Mouse (Mus musculus) MEL (cell line): ENCODE measurements around the gene Dlk2. TPM values are rescaled to one million over a fixed set of nuclear protein-coding genes. Genes with fewer than 3 reads are reported as not detected.

Experiments used
- DNase-seq: peaks from one replicate; pipeline ENCODE4 v3.0.0; 2011; ENCODE audit warnings: low read depth, low spot score
- H3K27ac ChIP-seq: 2 replicates; pipeline ENCODE4 v1.5.1; 2012; ENCODE audit warnings: low read depth, mild to moderate bottlenecking, control low read depth, low read length, moderate library complexity; ENCODE audit not compliant: control insufficient read depth
- H3K27me3 ChIP-seq, 2 experiments: fragments of 150-350 bp in 1 of 2; sonication (generic) in 1 of 2; 2 replicates each; pipeline ENCODE4 v1.6.1; 2012; ENCODE audit warnings: low read length in 2 of 2, mild to moderate bottlenecking in 2 of 2, improper control_type of control experiment in 1 of 2, moderate library complexity in 1 of 2; ENCODE audit not compliant: insufficient read depth in 2 of 2, control insufficient read depth in 1 of 2
- H3K36me3 ChIP-seq, 2 experiments: 2 replicates each; pipeline ENCODE4 v1.6.1; 2012 to 2014; ENCODE audit warnings: low read length in 2 of 2, improper control_type of control experiment in 1 of 2, inconsistent platforms in 1 of 2, mild to moderate bottlenecking in 1 of 2; ENCODE audit not compliant: insufficient read depth in 2 of 2, control insufficient read depth in 1 of 2
- H3K4me1 ChIP-seq, 2 experiments: fragments of 150-350 bp in 1 of 2; sonication (generic) in 1 of 2; 2 replicates each; pipeline ENCODE4 v1.6.1; 2012; ENCODE audit warnings: low read length in 2 of 2, improper control_type of control experiment in 1 of 2, mild to moderate bottlenecking in 1 of 2; ENCODE audit not compliant: insufficient read depth in 2 of 2, control insufficient read depth in 1 of 2
- H3K4me3 ChIP-seq, 2 experiments: fragments of 150-350 bp in 1 of 2; sonication (generic) in 1 of 2; 2 replicates each; pipeline ENCODE4 v1.5.1; 2012; ENCODE audit warnings: low read depth in 2 of 2, low read length in 2 of 2, mild to moderate bottlenecking in 2 of 2, moderate library complexity in 2 of 2, control low read depth in 1 of 2, improper control_type of control experiment in 1 of 2; ENCODE audit not compliant: control insufficient read depth in 1 of 2, insufficient read depth in 1 of 2
- H3K79me2 ChIP-seq: 2 replicates; pipeline ENCODE4 v1.6.1; 2012; ENCODE audit warnings: mild to moderate bottlenecking, low read length, moderate library complexity; ENCODE audit not compliant: control insufficient read depth, poor library complexity, insufficient read depth
- H3K9ac ChIP-seq: 2 replicates; pipeline ENCODE4 v1.6.1; 2012; ENCODE audit warnings: low read depth, mild to moderate bottlenecking, control low read depth, low read length, moderate library complexity; ENCODE audit not compliant: control insufficient read depth, poor library complexity, severe bottlenecking
- H3K9me3 ChIP-seq: fragments of 150-350 bp; sonication (generic); replicated peaks from 2 replicates; pipeline ENCODE4 v1.6.1; 2012; ENCODE audit warnings: mild to moderate bottlenecking, low read length, improper control_type of control experiment, moderate library complexity; ENCODE audit not compliant: insufficient read depth
- BHLHE40 ChIP-seq: IDR thresholded peaks from 2 replicates; pipeline ENCODE4 v1.6.1; 2012; ENCODE audit warnings: low read depth, mild to moderate bottlenecking, inconsistent platforms, low read length, improper control_type of control experiment, borderline replicate concordance
- CHD1 ChIP-seq: IDR thresholded peaks from 2 replicates; pipeline ENCODE4 v1.6.1; 2012; ENCODE audit warnings: low read depth, mild to moderate bottlenecking, inconsistent platforms, low read length, improper control_type of control experiment
- EP300 ChIP-seq, 2 experiments: IDR thresholded peaks; 2 replicates each; pipeline ENCODE4 v1.6.1; 2011; ENCODE audit warnings: improper control_type of control experiment in 2 of 2, low read length in 2 of 2, low read depth in 1 of 2, mild to moderate bottlenecking in 1 of 2
- ETS1 ChIP-seq: IDR thresholded peaks from 2 replicates; pipeline ENCODE4 v1.6.1; 2012; ENCODE audit warnings: low read depth, mild to moderate bottlenecking, inconsistent platforms, low read length, improper control_type of control experiment, moderate library complexity
- GABPA ChIP-seq: IDR thresholded peaks from 2 replicates; pipeline ENCODE4 v1.6.1; 2012; ENCODE audit warnings: low read depth, mild to moderate bottlenecking, inconsistent platforms, low read length, improper control_type of control experiment, moderate library complexity
- GATA1 ChIP-seq: IDR thresholded peaks from 2 replicates; pipeline ENCODE4 v1.6.1; 2011; ENCODE audit warnings: low read depth, low read length, improper control_type of control experiment
- JUND ChIP-seq: IDR thresholded peaks from 2 replicates; pipeline ENCODE4 v1.6.1; 2011; ENCODE audit warnings: low read depth, mild to moderate bottlenecking, improper control_type of control experiment, low read length
- MAFK ChIP-seq: IDR thresholded peaks from 2 replicates; pipeline ENCODE4 v1.6.1; 2011; ENCODE audit warnings: low read depth, mild to moderate bottlenecking, low read length, improper control_type of control experiment, borderline replicate concordance
- MAX ChIP-seq: IDR thresholded peaks from 2 replicates; pipeline ENCODE4 v1.6.1; 2011; ENCODE audit warnings: low read length, improper control_type of control experiment
- MAZ ChIP-seq: IDR thresholded peaks from 2 replicates; pipeline ENCODE4 v1.6.1; 2012; ENCODE audit warnings: low read depth, mild to moderate bottlenecking, inconsistent platforms, low read length, improper control_type of control experiment
- MEF2A ChIP-seq: IDR thresholded peaks from 2 replicates; pipeline ENCODE4 v1.6.1; 2014; ENCODE audit warnings: low read depth, mild to moderate bottlenecking, inconsistent platforms, low read length, improper control_type of control experiment; ENCODE audit not compliant: poor library complexity, insufficient replicate concordance, severe bottlenecking; ENCODE audit errors: extremely low read depth
- MYB ChIP-seq: IDR thresholded peaks from 2 replicates; pipeline ENCODE4 v1.6.1; 2011; ENCODE audit warnings: mild to moderate bottlenecking, low read depth, low read length, improper control_type of control experiment
- MYC ChIP-seq: IDR thresholded peaks from 2 replicates; pipeline ENCODE4 v1.6.1; 2011; ENCODE audit warnings: low read depth, mild to moderate bottlenecking, low read length, improper control_type of control experiment, moderate library complexity
- NELFE ChIP-seq: IDR thresholded peaks from 2 replicates; pipeline ENCODE4 v1.6.1; 2011; ENCODE audit warnings: low read depth, low read length, improper control_type of control experiment
- NRF1 ChIP-seq: IDR thresholded peaks from 2 replicates; pipeline ENCODE4 v1.6.1; 2014; ENCODE audit warnings: low read depth, mild to moderate bottlenecking, inconsistent platforms, low read length, improper control_type of control experiment, moderate library complexity; ENCODE audit not compliant: poor library complexity, insufficient read depth, severe bottlenecking
- POLR2A ChIP-seq, 2 experiments: IDR thresholded peaks; 2 replicates each; pipeline ENCODE4 v1.6.1; 2011 to 2012; ENCODE audit warnings: low read length in 2 of 2, mild to moderate bottlenecking in 2 of 2, control low read depth in 1 of 2, improper control_type of control experiment in 1 of 2, low read depth in 1 of 2, moderate library complexity in 1 of 2; ENCODE audit not compliant: control insufficient read depth in 1 of 2, insufficient read depth in 1 of 2, poor library complexity in 1 of 2
- POLR2AphosphoS2 ChIP-seq: IDR thresholded peaks from 2 replicates; pipeline ENCODE4 v1.6.1; 2011; ENCODE audit warnings: low read length, improper control_type of control experiment
- POLR2AphosphoS5 ChIP-seq: IDR thresholded peaks from 2 replicates; pipeline ENCODE4 v1.6.1; 2012; ENCODE audit warnings: low read depth, borderline replicate concordance, mild to moderate bottlenecking, inconsistent platforms, low read length, moderate library complexity, mixed read lengths
- RCOR1 ChIP-seq: IDR thresholded peaks from 2 replicates; pipeline ENCODE4 v1.6.1; 2012; ENCODE audit warnings: low read depth, mild to moderate bottlenecking, inconsistent platforms, low read length, improper control_type of control experiment
- TAL1 ChIP-seq: IDR thresholded peaks from 2 replicates; pipeline ENCODE4 v1.6.1; 2012; ENCODE audit warnings: mild to moderate bottlenecking, inconsistent platforms, low read length, moderate library complexity, mixed read lengths
- TBP ChIP-seq: IDR thresholded peaks from 2 replicates; pipeline ENCODE4 v1.8.0; 2011; ENCODE audit warnings: low read depth, low read length, improper control_type of control experiment
- UBTF ChIP-seq: IDR thresholded peaks from 2 replicates; pipeline ENCODE4 v1.6.1; 2012; ENCODE audit warnings: low read depth, mild to moderate bottlenecking, inconsistent platforms, low read length, improper control_type of control experiment, moderate library complexity, borderline replicate concordance; ENCODE audit not compliant: insufficient read depth
- USF1 ChIP-seq: IDR thresholded peaks from 2 replicates; pipeline ENCODE4 v1.6.1; 2014; ENCODE audit warnings: low read depth, mild to moderate bottlenecking, inconsistent platforms, low read length, improper control_type of control experiment, moderate library complexity
- ZC3H11A ChIP-seq: IDR thresholded peaks from 2 replicates; pipeline ENCODE4 v1.6.1; 2012; ENCODE audit warnings: low read depth, mild to moderate bottlenecking, inconsistent platforms, low read length, improper control_type of control experiment
- ZMIZ1 ChIP-seq: IDR thresholded peaks from 2 replicates; pipeline ENCODE4 v1.6.1; 2012; ENCODE audit warnings: low read depth, mild to moderate bottlenecking, inconsistent platforms, low read length, improper control_type of control experiment, moderate library complexity
- ZNF384 ChIP-seq: IDR thresholded peaks from 2 replicates; pipeline ENCODE4 v1.6.1; 2012; ENCODE audit warnings: low read depth, mild to moderate bottlenecking, inconsistent platforms, low read length, improper control_type of control experiment
- polyA plus RNA-seq, 2 experiments: library from polyadenylated mRNA; stranded (reverse) in 1 of 2; unstranded in 1 of 2; fragments of >175 nt in 1 of 2; fragments of >200 nt in 1 of 2; gene quantifications; 2 replicates each; pipeline versions ENCODE4 v1.2.1 to v1.2.4; 2012; ENCODE audit warnings: low replicate concordance in 2 of 2, low read depth in 1 of 2; ENCODE audit not compliant: insufficient read length in 2 of 2, insufficient read depth in 1 of 2, missing spikeins in 1 of 2
- total RNA-seq: library from RNA; depleted of rRNA; stranded (reverse); fragments of 300-350 nt; gene quantifications from 2 replicates; pipeline ENCODE4 v1.2.3, GENCODE M21; 2012

Dlk2 gene
- total and polyA plus RNA-seq, 3 experiments = 0.07 TPM; not detected in 2

- Histone ChIP-seq H3K9ac (no peak overlapping the region), H3K79me2 (peaks cover 19% of the 10 kb centered on the region), H3K27ac (no peak overlapping the region), H3K36me3 (peaks cover 2 to 13% of the 10 kb centered on the region in 2 experiments; a peak in 3 of 4 replicates), H3K4me3 (no peak overlapping the region), H3K27me3 (0 out of 4 replicates have a peak, but pooled peaks cover 0 to 2% of the 10 kb centered on the region in 2 experiments), H3K9me3 (no peaks in the 10 kb centered on the region), H3K4me1 (peaks cover 0 to 18% of the 10 kb centered on the region in 2 experiments; a peak in 3 of 4 replicates)
- TF ChIP-seq MAFK = peak; percentile 94
- TF ChIP-seq ZC3H11A = no peak
- no peak for TF ChIP-seq MYC
- no peak for TF ChIP-seq POLR2AphosphoS2
- no peak for TF ChIP-seq POLR2A (IDR thresholded peaks at IDR 0.05; ENCODE audit: control insufficient read depth in 1 of 2, insufficient read depth in 1 of 2, low read depth in 1 of 2, low read length in 2 of 2, poor library complexity in 1 of 2)
- no peak for TF ChIP-seq TAL1
- no peak for DNase-seq
Observed at GRCm38 (mm10) chr17:46285407-46285806, 11.8 kb upstream of the Dlk2 start.

DNA sequence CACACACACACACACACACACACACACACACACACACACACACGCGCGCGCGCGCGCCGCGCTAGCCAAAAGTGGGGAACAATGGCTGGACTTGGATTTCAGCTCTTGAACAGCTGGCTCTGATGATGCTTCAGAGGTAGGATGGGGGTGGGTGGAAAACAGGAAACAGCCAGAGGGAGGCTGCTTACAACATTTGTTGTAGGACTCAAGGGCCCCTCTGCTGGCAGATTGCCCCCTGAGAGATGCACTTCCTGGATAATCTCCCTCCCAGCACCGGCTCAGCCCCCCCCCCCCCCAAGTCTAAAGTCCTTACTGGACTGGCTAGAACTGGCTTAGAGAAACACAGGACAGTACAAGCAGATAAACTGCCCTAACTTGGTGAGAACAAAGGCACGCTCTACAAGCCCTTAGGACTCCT is 9.5 kb upstream of the Dlk2 start:
- H3K9me3 ChIP-seq = no peaks in the 10 kb centered on the region
- H3K4me3 ChIP-seq = no peak overlapping the region
- peak; percentile 35 for DNase-seq
- H3K79me2 ChIP-seq = peaks cover under 1% of the 10 kb centered on the region; the same call in 1 of the 2 replicates
- no peak overlapping the region for H3K27ac ChIP-seq
- no peak overlapping the region for H3K9ac ChIP-seq
- peaks cover 0 to 9% of the 10 kb centered on the region in 2 experiments; a peak in 2 of 4 replicates for H3K4me1 ChIP-seq
- peaks cover 3 to 17% of the 10 kb centered on the region in 2 experiments for H3K27me3 ChIP-seq
- peaks cover 0 to 4% of the 10 kb centered on the region in 2 experiments; a peak in 1 of 4 replicates for H3K36me3 ChIP-seq
- TF ChIP-seq TBP = no peak
- TF ChIP-seq ZNF384 = no peak
- no peak for TF ChIP-seq JUND
- TF ChIP-seq MYB = no peak
- TF ChIP-seq MEF2A = no peak
- TF ChIP-seq UBTF = no peak
- no peak for TF ChIP-seq NELFE
- no peak for TF ChIP-seq BHLHE40
- TF ChIP-seq CHD1 = no peak
- no peak for TF ChIP-seq MAZ
- no peak for TF ChIP-seq USF1
- no peak for TF ChIP-seq EP300 (IDR thresholded peaks at IDR 0.05; ENCODE audit: low read depth in 1 of 2, low read length in 2 of 2)
- TF ChIP-seq NRF1 = no peak
- no peak for TF ChIP-seq GATA1
- TF ChIP-seq RCOR1 = no peak
- TF ChIP-seq GABPA = no peak
- no peak for TF ChIP-seq MAX
- no peak for TF ChIP-seq ZMIZ1
- TF ChIP-seq POLR2AphosphoS5 = no peak
- TF ChIP-seq ETS1 = no peak
- TF ChIP-seq, all 39 proteins: peak for 0
